Mouse (Mus musculus) WW6 (cell line): ENCODE measurements around the gene Gcgr.

Experiments used
- DNase-seq: peaks from one replicate; pipeline ENCODE4 v3.0.0-alpha.2; 2013; ENCODE audit warnings: low read depth, low spot score

The Gcgr gene

DNA sequence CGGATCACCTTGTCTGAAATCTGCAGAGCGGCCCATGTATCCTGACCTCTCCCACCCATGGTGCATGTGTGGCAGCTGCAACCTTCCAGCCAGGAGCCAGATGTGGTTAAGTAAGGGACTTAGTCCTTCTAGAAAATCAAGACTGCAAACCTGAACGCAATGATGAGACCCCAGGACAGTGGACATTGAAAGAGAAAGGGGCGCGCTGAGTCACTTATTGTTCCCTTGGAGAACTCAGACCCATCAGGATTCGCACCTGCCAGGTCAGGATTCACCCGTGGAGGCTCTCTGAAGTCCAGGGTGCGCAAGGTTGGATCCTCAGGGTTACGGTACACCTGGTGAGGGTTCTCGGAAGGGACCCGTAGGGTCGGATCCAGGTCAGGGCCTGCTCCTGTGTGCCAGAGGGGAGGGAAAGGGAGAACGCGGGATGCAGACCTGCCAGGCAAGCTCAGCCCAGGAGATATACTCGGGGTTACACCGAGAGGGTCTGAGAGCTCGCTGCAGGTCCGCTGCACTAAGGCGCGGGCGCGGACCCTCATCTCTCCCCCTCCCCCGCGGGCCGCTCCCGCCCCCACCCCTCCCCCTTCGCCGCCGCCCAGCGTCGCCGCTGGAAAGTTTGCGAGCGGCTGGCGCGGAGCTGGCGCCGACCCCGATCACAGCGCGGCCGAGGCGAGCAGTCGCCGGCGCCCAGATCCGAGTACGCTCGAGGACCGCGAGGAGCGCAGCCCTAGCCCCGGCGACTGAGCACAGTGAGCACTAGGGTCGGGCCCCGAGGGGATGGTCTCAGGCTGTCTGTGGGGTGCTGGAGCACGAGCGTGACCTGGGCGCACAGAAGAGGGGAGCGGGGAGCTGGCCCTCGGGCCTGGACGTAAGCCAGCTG, at the start of gene Gcgr:
Gene Gcgr, plus strand, starts transcription at position 615 of the 880 bp plus-strand sequence.
- no peak for DNase-seq

DNA sequence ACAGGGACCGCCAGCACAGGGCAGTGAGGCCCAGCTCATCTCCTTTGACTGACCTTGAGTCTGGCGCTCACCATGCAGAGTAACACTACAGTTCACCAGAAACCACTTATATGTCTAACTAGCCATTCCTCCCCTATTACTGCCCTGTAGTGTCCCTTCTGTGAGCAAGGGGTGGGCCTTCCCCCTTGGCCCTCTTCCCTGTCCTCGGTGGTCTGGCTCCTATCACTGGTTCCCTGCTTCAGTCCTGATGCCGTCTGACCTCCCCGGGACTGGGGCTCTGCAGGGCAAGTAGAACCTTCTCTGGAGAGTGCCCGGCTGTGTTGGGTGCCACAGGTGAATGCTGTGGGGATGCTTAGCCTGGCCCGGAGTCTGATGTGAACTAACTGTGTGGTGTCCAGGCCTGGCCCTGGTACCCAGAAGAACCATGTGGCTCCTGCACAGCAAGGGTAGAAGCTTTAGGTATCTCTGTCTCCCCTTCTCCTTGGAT, 47.0 kb upstream of the Gcgr start:
- DNase-seq = no peak

GRCm38 (mm10) chr11:120484265-120484981, 46.1 kb upstream of the Gcgr start, which contains the start of gene Mrpl12:
Gene Mrpl12, plus strand, starts transcription at chr11:120484613.
- peak; percentile 92 for DNase-seq

GRCm38 (mm10) chr11:120485251-120485650, 45.2 kb upstream of the Gcgr start:
- no peak for DNase-seq

- DNase-seq = no peak
Measured at GRCm38 (mm10) chr11:120488516-120488915, 42.0 kb upstream of the Gcgr start.

DNA sequence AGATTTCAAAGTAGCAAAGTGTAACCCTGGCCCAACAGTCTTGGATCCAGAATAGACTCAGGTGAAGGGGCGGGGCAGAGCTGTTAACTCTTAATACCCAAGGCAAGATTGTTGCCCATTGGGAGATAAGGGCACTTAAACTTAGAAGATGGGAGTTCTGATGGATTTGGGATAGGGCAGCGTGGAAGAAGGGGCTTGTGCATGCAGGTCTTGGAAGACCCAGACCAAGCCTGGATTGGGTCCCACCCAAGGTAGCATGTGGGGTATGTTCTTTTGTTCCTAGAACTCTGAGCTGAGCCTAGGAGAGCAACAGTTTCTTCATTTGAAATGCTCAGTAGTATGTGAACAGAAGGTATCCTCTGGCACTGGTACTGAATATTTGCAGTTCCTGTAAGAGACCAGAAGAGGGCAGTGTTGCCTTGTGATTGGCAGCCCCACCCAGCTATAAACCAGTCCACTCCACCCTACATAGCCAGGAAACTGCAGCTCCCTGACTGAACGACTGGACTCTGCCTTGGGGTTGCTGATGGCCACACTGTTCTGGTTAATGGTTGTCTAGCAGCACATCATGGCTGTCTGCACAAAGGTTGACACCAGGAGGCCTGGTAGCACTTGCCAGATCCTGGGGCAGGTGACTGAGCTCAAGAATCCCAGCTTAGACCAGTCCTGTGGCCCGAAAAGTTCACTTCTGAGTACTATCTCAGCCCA, 41.3 kb upstream of the Gcgr start:
- peak; percentile 73 for DNase-seq

DNA sequence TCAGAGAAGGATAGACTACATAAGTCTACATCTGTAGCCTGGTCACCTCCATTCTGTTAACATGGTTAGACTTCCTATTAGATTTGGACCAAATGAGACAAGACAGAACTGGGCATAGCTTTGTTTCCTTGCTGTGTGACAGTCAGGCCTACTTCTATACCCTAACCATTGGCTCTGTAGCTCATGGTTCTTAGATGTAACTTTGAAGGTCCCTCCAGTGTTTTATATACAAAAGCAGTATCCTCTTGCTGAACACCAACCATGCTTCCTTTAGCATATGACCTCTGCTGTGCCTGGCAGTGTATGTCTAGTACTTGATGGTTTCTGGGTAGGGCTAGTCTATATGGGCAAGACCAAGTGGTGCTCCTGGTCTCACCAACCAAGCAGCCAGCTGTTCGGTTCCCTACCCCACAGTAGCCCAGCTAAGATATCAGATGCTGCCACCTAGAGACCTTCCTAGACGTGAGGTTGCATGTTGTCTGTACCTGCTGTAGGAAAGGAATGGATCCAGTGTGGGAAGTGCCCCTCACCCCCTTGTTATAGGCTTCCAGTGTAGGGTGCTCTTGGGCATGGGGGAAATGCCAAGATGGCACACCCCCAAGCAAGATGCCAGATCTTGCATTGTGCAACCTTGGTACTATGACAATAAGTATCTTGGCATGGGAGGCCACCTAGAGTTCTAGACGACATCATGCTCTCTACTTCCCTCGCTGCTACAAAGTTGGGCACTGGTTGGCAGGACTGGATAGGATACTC, 40.0 kb upstream of the Gcgr start:
- DNase-seq = no peak

DNA sequence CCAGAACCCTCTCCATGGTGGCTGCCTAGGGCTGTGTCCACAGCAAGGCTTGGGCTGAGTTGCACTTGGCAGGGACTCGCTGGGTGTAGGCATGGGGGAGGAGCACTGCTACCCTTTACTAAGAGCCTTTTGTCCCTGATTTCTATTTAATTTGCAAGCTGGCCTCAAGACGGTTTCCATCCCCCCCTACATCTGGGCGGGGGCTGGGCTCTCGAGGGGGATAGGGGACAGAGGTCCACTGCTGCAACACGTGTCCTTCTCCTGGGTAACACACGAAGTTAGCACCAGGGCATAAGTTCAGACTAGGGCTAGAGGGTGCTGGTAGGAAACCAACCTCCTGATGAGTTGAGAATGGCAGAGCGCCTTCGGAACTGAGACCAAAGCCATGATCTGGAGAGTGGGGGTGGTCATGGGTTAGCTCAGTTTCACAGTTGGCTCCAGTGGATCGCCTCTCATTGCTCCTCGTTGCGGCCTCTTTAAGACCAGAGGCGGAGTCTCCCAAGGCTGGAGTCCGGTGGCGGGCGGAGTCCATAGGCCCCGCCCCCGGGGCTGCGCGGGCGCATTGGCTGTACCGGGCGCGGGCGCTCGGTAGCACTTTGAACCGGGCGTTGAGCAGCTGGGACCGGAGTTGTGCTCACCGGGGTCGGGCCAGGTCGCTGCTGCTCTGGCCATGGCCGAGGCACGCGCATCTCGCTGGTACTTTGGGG, 39.0 kb upstream of the Gcgr start, which contains the start of gene Slc25a10:
Gene Slc25a10, plus strand, starts transcription at position 524 of the 707 bp plus-strand sequence.
- DNase-seq = peak; percentile 84

GRCm38 (mm10) chr11:120492024-120492877, 38.2 kb upstream of the Gcgr start:
- DNase-seq = no peak

- no peak for DNase-seq
Measured at GRCm38 (mm10) chr11:120492878-120493203, 37.7 kb upstream of the Gcgr start.

DNA sequence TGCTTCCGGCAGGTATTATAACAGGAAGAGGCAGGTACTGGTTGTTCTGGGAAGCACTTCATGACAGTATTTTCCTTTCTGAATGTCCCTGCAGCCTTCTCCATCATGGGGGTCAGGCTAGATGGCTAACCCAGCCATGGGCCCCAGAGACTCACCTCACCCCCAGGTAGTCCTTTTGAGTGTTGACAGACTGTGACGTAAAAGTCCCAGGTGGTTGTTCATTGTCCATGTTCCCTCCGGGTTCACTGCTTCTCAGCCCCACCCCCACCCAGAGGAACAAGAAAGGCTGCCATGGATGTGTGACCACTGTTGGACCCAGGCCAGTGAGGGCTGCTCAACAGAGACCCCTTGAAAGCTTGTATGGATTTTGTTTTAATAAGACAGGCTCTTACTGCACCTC, 37.1 kb upstream of the Gcgr start:
- DNase-seq = no peak

DNA sequence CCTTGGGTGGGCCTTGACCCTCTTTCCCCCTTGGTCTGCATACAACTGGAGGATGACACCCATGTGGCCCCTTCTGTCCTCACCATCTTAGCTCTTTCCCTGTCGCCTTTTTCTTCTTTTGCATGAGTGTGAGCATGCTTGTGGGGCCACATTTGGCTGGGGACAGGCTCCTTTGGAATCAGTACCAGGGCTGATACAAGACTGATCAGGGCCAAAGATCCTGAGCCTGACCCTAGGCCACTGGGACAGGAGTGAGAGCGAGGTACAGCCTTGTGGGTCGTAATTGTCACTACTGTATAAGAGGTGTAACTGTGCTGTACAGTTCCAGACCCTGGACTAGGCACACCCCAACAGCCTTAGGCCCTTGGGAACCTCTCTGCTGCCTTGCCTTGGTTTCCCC, 36.6 kb upstream of the Gcgr start:
- DNase-seq = no peak

- DNase-seq = no peak
Measured at GRCm38 (mm10) chr11:120497436-120497835, 33.1 kb upstream of the Gcgr start.

DNA sequence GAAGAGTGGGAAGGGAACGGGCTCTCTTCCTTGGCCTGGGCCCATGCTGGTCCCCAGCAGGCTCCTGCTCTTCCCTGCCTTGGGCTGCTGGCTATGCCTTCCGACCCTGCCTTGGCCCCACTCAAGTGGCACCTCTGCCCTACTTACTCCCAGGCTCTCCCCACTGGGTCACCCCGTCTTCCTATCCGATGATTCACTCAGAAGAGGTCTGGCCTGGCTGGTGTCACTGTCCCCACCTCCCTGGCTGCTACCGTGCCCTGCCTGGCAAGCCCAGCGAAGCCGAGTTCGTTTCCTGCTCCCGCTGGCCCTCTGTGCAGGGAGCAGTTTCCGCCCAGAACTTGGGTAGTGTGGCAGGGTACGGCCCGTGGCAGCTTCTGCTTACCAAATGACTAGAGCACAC, 32.3 kb upstream of the Gcgr start:
- no peak for DNase-seq

DNA sequence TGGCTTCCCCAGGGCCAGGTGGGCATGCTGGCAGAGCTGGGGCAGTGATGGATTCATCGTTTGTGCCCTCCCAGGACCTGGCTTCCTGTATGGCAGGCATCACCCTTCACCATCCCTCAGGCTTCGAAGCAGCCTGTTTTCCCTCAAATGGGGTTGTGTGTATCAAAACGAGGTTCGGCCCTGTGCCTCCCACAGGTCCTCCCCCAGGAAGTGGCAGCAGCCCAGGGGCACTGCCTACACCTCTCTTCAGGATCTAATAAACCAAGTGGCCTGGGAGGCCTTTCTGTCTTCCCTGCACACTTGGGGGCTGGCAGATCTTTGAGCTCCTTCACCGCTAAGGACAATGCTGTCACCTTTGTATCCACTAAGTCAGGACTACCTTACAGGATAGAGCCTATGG, 31.6 kb upstream of the Gcgr start:
- DNase-seq = no peak

- no peak for DNase-seq
Measured at GRCm38 (mm10) chr11:120499894-120500293, 30.6 kb upstream of the Gcgr start.

- DNase-seq = no peak
Measured at GRCm38 (mm10) chr11:120500357-120500756, 30.1 kb upstream of the Gcgr start.

GRCm38 (mm10) chr11:120501018-120501417, 29.5 kb upstream of the Gcgr start:
- no peak for DNase-seq

DNA sequence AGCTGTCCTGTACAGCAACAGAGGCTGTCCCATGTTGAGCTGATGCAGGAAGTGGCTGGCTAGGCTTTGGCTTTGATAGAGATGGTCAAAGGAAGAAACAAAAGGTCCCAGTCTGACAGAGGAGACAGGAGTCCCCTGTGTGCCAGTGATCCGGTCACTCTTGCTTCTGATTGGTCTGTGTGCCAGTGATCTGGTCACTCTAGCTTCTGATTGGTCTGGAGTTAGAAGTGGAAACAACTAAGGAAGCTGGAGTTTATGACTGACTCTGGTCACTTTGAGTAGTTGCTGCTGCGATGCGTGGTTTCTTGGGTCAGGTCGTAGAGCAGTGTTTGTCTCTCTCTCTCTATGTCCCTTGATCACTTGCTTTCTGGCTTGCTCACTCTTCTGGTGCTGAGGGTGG, 28.8 kb upstream of the Gcgr start:
- no peak for DNase-seq

DNA sequence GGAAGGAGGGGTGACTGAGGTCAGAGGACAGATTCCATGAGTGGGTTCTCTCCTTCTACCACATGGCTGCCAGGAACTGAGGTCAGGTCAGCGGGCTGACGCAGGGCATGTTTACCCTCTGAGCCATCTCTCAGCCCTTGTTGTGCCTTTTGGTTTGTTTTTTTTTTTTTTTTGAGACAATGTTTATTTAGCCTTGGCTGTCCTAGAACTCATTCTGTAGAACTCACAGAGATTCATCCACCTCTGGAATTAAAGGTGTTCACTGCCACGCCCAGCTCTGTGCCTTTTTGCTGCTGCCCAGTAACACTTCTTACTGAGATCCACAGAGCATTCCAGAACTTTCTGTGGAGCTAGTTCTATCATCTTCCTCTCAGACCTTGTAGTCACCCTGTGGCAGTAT, 24.8 kb upstream of the Gcgr start:
- DNase-seq = no peak
